Mouse (Mus musculus): Measurements from ENCODE around the gene Olfr609. TPM values are rescaled to one million over a fixed set of nuclear protein-coding genes. Genes with fewer than 3 reads are reported as not detected.
"Not testable (repeated sequence)": the region's sequence is repeated elsewhere in the genome, so short reads cannot be mapped to it uniquely, and the experiment has no call there.

The Olfr609 gene
- polyA plus RNA-seq (2015; fragmentation: Nextera tagmentation; extraction: Ambion mirVana) = not detected in 2 replicates

- no peaks in the 10 kb centered on the region for H3K9me3 ChIP-seq
- H3K27me3 ChIP-seq (replicated peaks) = no peaks in the 10 kb centered on the region
- H3K4me3 ChIP-seq (replicated peaks) = no peak within 1 kb of the TSS
- H3K27ac ChIP-seq = no peak within 1 kb of the TSS
- no peaks in the 10 kb centered on the region for H3K36me3 ChIP-seq
- WGBS = 51% methylated on average over 1 of the region's 1 CpGs
- no peak for ATAC-seq
- no peak within 1 kb of the TSS for H3K9ac ChIP-seq
- no peaks in the 10 kb centered on the region for H3K4me1 ChIP-seq (replicated peaks)
- H3K4me2 ChIP-seq (replicated peaks) = no peak within 1 kb of the TSS
Measured at GRCm38 (mm10) chr7:103497962-103498361, at the start of gene Olfr609. Gene Olfr609 (minus strand): TSS chr7:103498062.

- not testable (repeated sequence) for H3K4me1 ChIP-seq (replicated peaks); H3K27me3 ChIP-seq (replicated peaks); H3K4me2 ChIP-seq (replicated peaks); H3K9me3 ChIP-seq; H3K36me3 ChIP-seq; H3K4me3 ChIP-seq (replicated peaks); H3K9ac ChIP-seq; H3K27ac ChIP-seq; ATAC-seq
- 84% methylated on average over 2 of the region's 2 CpGs for WGBS
Measured at GRCm38 (mm10) chr7:103542617-103543016, 44.8 kb upstream of the Olfr609 start, which contains the start of gene Olfr612. Gene Olfr612 (minus strand): TSS chr7:103542717.

GRCm38 (mm10) chr7:103520746-103521145, 22.9 kb upstream of the Olfr609 start, which contains the start of gene Olfr611:
Gene Olfr611 (minus strand): TSS chr7:103520846.
- not testable (repeated sequence) for H3K4me1 ChIP-seq (replicated peaks); H3K9ac ChIP-seq; H3K4me3 ChIP-seq (replicated peaks); H3K27ac ChIP-seq; H3K9me3 ChIP-seq; H3K36me3 ChIP-seq; H3K4me2 ChIP-seq (replicated peaks); ATAC-seq; H3K27me3 ChIP-seq (replicated peaks)
- 63% methylated on average over 1 of the region's 1 CpGs for WGBS

GRCm38 (mm10) chr7:103512022-103512421, 14.2 kb upstream of the Olfr609 start, which contains the start of gene Olfr610:
Gene Olfr610 (minus strand): TSS chr7:103512122.
- no peaks in the 10 kb centered on the region for H3K4me1 ChIP-seq (replicated peaks)
- no peak within 1 kb of the TSS for H3K9ac ChIP-seq
- no peak within 1 kb of the TSS for H3K4me2 ChIP-seq (replicated peaks)
- no peaks in the 10 kb centered on the region for H3K27me3 ChIP-seq (replicated peaks)
- H3K9me3 ChIP-seq = no peaks in the 10 kb centered on the region
- ATAC-seq = no peak
- H3K36me3 ChIP-seq = no peaks in the 10 kb centered on the region
- no peak within 1 kb of the TSS for H3K27ac ChIP-seq
- H3K4me3 ChIP-seq (replicated peaks) = no peak within 1 kb of the TSS
- WGBS = 85% methylated on average over 2 of the region's 2 CpGs

GRCm38 (mm10) chr7:103477106-103477505, 20.8 kb downstream of the Olfr609 start:
- WGBS = 78% methylated on average over 9 of the region's 9 CpGs
- H3K4me2 ChIP-seq (replicated peaks); H3K27ac ChIP-seq; H3K27me3 ChIP-seq (replicated peaks); H3K36me3 ChIP-seq; H3K4me1 ChIP-seq (replicated peaks); H3K9ac ChIP-seq; H3K4me3 ChIP-seq (replicated peaks); H3K9me3 ChIP-seq; ATAC-seq: not testable (repeated sequence)

GRCm38 (mm10) chr7:103469577-103469976, 28.3 kb downstream of the Olfr609 start, which contains the start of gene Olfr608:
Gene Olfr608 (plus strand): TSS chr7:103469877.
- Histone ChIP-seq H3K9me3 (no peaks in the 10 kb centered on the region), H3K9ac (no peak within 1 kb of the TSS), H3K4me1 (replicated peaks) (no peaks in the 10 kb centered on the region), H3K4me2 (replicated peaks) (no peak within 1 kb of the TSS), H3K27ac (no peak within 1 kb of the TSS), H3K27me3 (replicated peaks) (no peaks in the 10 kb centered on the region), H3K36me3 (no peaks in the 10 kb centered on the region), H3K4me3 (replicated peaks) (no peak within 1 kb of the TSS)
- ATAC-seq = no peak

GRCm38 (mm10) chr7:103460590-103460989, 37.3 kb downstream of the Olfr609 start:
- no peak overlapping the region for H3K4me3 ChIP-seq (replicated peaks)
- H3K36me3 ChIP-seq = no peaks in the 10 kb centered on the region
- H3K4me1 ChIP-seq (replicated peaks) = no peaks in the 10 kb centered on the region
- no peaks in the 10 kb centered on the region for H3K27me3 ChIP-seq (replicated peaks)
- H3K4me2 ChIP-seq (replicated peaks) = no peak overlapping the region
- 85% methylated on average over 5 of the region's 5 CpGs for WGBS
- no peak for ATAC-seq
- H3K9me3 ChIP-seq = no peaks in the 10 kb centered on the region
- no peak overlapping the region for H3K9ac ChIP-seq
- H3K27ac ChIP-seq = no peak overlapping the region

- Histone ChIP-seq H3K4me3 (replicated peaks) (no peak within 1 kb of the TSS), H3K36me3 (no peaks in the 10 kb centered on the region), H3K4me1 (replicated peaks) (no peaks in the 10 kb centered on the region), H3K27ac (no peak within 1 kb of the TSS), H3K9ac (no peak within 1 kb of the TSS), H3K9me3 (no peaks in the 10 kb centered on the region), H3K4me2 (replicated peaks) (no peak within 1 kb of the TSS), H3K27me3 (replicated peaks) (no peaks in the 10 kb centered on the region)
- WGBS = 89% methylated on average over 2 of the region's 2 CpGs
- ATAC-seq = no peak
Measured at GRCm38 (mm10) chr7:103448746-103449145, 49.1 kb downstream of the Olfr609 start, which contains the start of gene Olfr606. Gene Olfr606 (plus strand): TSS chr7:103449046.

- ATAC-seq = no peak
- 85% methylated on average over 1 of the region's 1 CpGs for WGBS
- H3K36me3 ChIP-seq = no peaks in the 10 kb centered on the region
- no peak within 1 kb of the TSS for H3K27ac ChIP-seq
- no peak within 1 kb of the TSS for H3K4me2 ChIP-seq (replicated peaks)
- H3K9ac ChIP-seq = no peak within 1 kb of the TSS
- no peaks in the 10 kb centered on the region for H3K27me3 ChIP-seq (replicated peaks)
- H3K4me1 ChIP-seq (replicated peaks) = no peaks in the 10 kb centered on the region
- no peak within 1 kb of the TSS for H3K4me3 ChIP-seq (replicated peaks)
- no peaks in the 10 kb centered on the region for H3K9me3 ChIP-seq
Measured at GRCm38 (mm10) chr7:103445339-103445738, 52.5 kb downstream of the Olfr609 start, which contains the start of gene Olfr605. Gene Olfr605 (minus strand): TSS chr7:103445439.

Other genes starting within 250 kb of the Olfr609 start
- not detected in 2 replicates for gene Usp17ld, start 245.6 kb downstream of the Olfr609 start, polyA plus RNA-seq (2015; fragmentation: Nextera tagmentation; extraction: Ambion mirVana)
- not detected in 2 replicates for gene Olfr596, start 192.4 kb downstream of the Olfr609 start, polyA plus RNA-seq (2015; fragmentation: Nextera tagmentation; extraction: Ambion mirVana)
- not detected in 2 replicates for gene Olfr597, start 181.7 kb downstream of the Olfr609 start, polyA plus RNA-seq (2015; fragmentation: Nextera tagmentation; extraction: Ambion mirVana)
- not detected in 2 replicates for gene Olfr598, start 174.5 kb downstream of the Olfr609 start, polyA plus RNA-seq (2015; fragmentation: Nextera tagmentation; extraction: Ambion mirVana)
- gene Olfr599, start 162.1 kb downstream of the Olfr609 start, polyA plus RNA-seq (2015; fragmentation: Nextera tagmentation; extraction: Ambion mirVana) = not detected in 2 replicates
- not detected in 2 replicates for gene Olfr600, start 148.4 kb downstream of the Olfr609 start, polyA plus RNA-seq (2015; fragmentation: Nextera tagmentation; extraction: Ambion mirVana)
- not detected in 2 replicates for gene Olfr601, start 135.4 kb downstream of the Olfr609 start, polyA plus RNA-seq (2015; fragmentation: Nextera tagmentation; extraction: Ambion mirVana)
- gene Olfr603, start 111.9 kb downstream of the Olfr609 start, polyA plus RNA-seq (2015; fragmentation: Nextera tagmentation; extraction: Ambion mirVana) = not detected in 2 replicates
- not detected in 2 replicates for gene Usp17lc, start 83.0 kb downstream of the Olfr609 start, polyA plus RNA-seq (2015; fragmentation: Nextera tagmentation; extraction: Ambion mirVana)
- gene Olfr605, start 52.6 kb downstream of the Olfr609 start, polyA plus RNA-seq (2015; fragmentation: Nextera tagmentation; extraction: Ambion mirVana) = not detected in 2 replicates
- not detected in 2 replicates for gene Olfr606, start 49.0 kb downstream of the Olfr609 start, polyA plus RNA-seq (2015; fragmentation: Nextera tagmentation; extraction: Ambion mirVana)
- gene Olfr607, start 33.9 kb downstream of the Olfr609 start, polyA plus RNA-seq (2015; fragmentation: Nextera tagmentation; extraction: Ambion mirVana) = not detected in 2 replicates
- gene Olfr608, start 28.2 kb downstream of the Olfr609 start, polyA plus RNA-seq (2015; fragmentation: Nextera tagmentation; extraction: Ambion mirVana) = not detected in 2 replicates
- not detected in 2 replicates for gene Olfr610, start 14.1 kb upstream of the Olfr609 start, polyA plus RNA-seq (2015; fragmentation: Nextera tagmentation; extraction: Ambion mirVana)
- gene Olfr611, start 22.8 kb upstream of the Olfr609 start, polyA plus RNA-seq (2015; fragmentation: Nextera tagmentation; extraction: Ambion mirVana) = not detected in 2 replicates
- not detected in 2 replicates for gene Olfr612, start 44.7 kb upstream of the Olfr609 start, polyA plus RNA-seq (2015; fragmentation: Nextera tagmentation; extraction: Ambion mirVana)
- not detected in 2 replicates for gene Olfr613, start 50.0 kb upstream of the Olfr609 start, polyA plus RNA-seq (2015; fragmentation: Nextera tagmentation; extraction: Ambion mirVana)
- gene Olfr615, start 58.0 kb upstream of the Olfr609 start, polyA plus RNA-seq (2015; fragmentation: Nextera tagmentation; extraction: Ambion mirVana) = not detected in 2 replicates
- not detected in 2 replicates for gene Olfr616, start 71.1 kb upstream of the Olfr609 start, polyA plus RNA-seq (2015; fragmentation: Nextera tagmentation; extraction: Ambion mirVana)
- gene Olfr617, start 75.0 kb upstream of the Olfr609 start, polyA plus RNA-seq (2015; fragmentation: Nextera tagmentation; extraction: Ambion mirVana) = not detected in 2 replicates
- gene Olfr618, start 92.0 kb upstream of the Olfr609 start, polyA plus RNA-seq (2015; fragmentation: Nextera tagmentation; extraction: Ambion mirVana) = not detected in 2 replicates
- not detected in 2 replicates for gene Olfr619, start 102.5 kb upstream of the Olfr609 start, polyA plus RNA-seq (2015; fragmentation: Nextera tagmentation; extraction: Ambion mirVana)
- gene Olfr620, start 114.5 kb upstream of the Olfr609 start, polyA plus RNA-seq (2015; fragmentation: Nextera tagmentation; extraction: Ambion mirVana) = not detected in 2 replicates
- gene Olfr622, start 144.6 kb upstream of the Olfr609 start, polyA plus RNA-seq (2015; fragmentation: Nextera tagmentation; extraction: Ambion mirVana) = not detected in 2 replicates
- not detected in 2 replicates for gene Olfr623, start 165.6 kb upstream of the Olfr609 start, polyA plus RNA-seq (2015; fragmentation: Nextera tagmentation; extraction: Ambion mirVana)
- gene Olfr624, start 173.1 kb upstream of the Olfr609 start, polyA plus RNA-seq (2015; fragmentation: Nextera tagmentation; extraction: Ambion mirVana) = 0.03 TPM in 1 of 2 replicates, not detected in the other
- gene Olfr625-ps1, start 184.7 kb upstream of the Olfr609 start, polyA plus RNA-seq (2015; fragmentation: Nextera tagmentation; extraction: Ambion mirVana) = not detected in 2 replicates
- gene Olfr243, start 216.6 kb upstream of the Olfr609 start, polyA plus RNA-seq (2015; fragmentation: Nextera tagmentation; extraction: Ambion mirVana) = not detected in 2 replicates
- gene Olfr628, start 232.3 kb upstream of the Olfr609 start, polyA plus RNA-seq (2015; fragmentation: Nextera tagmentation; extraction: Ambion mirVana) = not detected in 2 replicates
- not detected in 2 replicates for gene Olfr629, start 246.9 kb upstream of the Olfr609 start, polyA plus RNA-seq (2015; fragmentation: Nextera tagmentation; extraction: Ambion mirVana)

All from intestine, embryonic 15.5 days (tissue).